Mouse (Mus musculus) 3T3-L1 (cell line): ENCODE measurements around the gene Nedd9.

Source experiments
- DNase-seq: peaks from one replicate; pipeline ENCODE4 v3.0.0-alpha.2; 2015; ENCODE audit warnings: low read depth, low spot score

The Nedd9 gene

GRCm38 (mm10) chr13:41456292-41457029 lies 30.7 kb downstream of the Nedd9 start:
- DNase-seq: no peak

GRCm38 (mm10) chr13:41453227-41454193 lies 33.7 kb downstream of the Nedd9 start:
- no peak for DNase-seq

DNA sequence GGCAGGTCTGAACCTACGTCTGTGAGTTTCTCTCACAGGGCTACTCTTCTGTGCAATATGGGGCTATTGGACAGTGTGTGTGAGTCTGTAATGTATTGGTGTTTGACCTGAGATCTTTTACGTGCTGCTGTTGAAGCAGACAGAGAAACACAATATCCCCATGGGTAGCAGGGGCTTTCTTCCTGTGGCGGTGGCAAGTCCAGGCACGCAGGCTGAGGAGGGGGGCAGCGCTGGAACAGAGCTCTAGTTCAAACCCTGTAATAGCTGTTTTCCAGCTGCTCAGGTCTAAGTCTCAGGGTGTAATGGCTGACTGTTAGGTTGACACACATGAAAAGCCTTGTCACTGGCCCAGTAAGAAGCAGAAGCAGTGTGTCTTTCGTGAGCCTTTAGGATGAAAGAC lies 36.3 kb downstream of the Nedd9 start:
- DNase-seq: no peak

DNA sequence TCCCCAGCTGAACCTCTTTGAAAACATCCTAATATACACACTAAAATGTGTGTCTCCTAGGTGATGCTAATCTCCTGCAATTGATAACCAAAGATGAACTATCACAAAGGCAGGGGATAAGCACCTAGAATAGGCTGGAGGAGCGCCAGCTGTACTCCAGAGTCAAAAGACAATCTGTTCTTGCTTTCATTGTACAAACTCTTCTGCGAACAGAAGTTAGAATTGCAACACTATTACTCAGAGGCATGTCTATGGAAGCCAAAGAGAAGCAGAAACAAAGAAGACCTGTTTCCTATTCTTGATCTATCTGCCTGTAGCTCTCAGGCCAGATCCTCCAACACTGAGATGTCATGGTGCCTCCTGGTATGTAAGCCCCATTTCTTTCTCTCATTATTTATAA lies 38.0 kb downstream of the Nedd9 start:
- no peak for DNase-seq

DNA sequence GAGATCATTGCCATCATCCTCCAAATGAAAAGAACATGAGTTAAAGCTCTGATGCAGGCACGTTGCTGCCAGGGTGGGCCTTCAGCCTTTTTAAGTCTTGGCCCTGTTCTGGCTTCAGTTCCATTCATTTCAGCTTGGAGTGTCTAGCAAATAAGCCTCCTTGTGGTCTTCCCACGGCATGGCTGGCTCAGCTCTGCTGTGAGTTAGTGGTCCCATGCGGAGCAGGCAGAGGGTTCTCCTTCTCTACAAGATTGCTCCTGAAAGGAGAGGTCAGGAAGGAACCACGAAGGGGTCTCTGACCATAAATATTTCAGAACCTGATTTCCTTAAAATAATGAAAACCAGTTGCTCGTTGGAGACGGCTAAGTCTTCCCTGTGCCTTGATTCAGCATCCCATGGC lies 40.0 kb downstream of the Nedd9 start:
- no peak for DNase-seq

DNA sequence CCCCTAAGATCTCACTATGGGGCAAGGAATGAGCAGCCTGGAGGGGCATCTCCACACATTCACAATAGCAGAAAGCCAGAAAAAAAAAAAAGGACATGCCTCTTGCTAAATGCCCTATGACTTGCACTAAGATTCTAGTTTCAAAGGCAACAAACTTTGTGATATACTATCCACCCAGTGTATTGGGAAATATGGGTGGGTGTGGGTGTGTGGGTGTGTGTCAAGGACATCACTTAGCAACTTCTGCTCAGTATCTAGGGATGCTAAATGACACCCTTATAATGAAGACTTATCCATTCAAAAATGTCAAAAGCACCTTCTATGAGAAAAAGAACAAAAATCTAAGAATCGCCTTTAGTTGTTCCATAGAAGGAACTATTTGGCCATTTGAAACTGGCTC lies 40.6 kb downstream of the Nedd9 start:
- DNase-seq: no peak

- DNase-seq: peak; percentile 57
Observed at GRCm38 (mm10) chr13:41445067-41445808, 41.9 kb downstream of the Nedd9 start.

- no peak for DNase-seq
Observed at GRCm38 (mm10) chr13:41444230-41444629, 42.9 kb downstream of the Nedd9 start.

DNA sequence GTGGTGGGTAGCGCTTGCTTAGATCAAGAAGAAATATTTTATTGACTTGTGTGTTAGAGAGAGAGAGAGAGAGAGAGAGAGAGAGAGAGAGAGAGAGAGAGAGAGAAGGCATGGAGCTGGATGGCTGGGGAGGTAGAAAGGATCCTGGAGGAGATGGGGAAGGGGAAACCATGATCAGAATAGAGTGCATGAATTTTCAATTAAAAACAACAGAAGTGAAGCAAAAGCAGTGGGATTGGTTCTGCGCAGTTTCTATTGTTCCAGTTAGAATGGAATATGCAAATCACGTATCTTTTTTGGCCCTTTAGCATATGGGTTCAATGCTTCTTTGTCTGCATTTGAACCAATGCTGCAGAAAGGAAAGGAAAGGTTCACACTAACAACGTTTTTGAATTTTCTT lies 45.0 kb downstream of the Nedd9 start:
- no peak for DNase-seq

DNA sequence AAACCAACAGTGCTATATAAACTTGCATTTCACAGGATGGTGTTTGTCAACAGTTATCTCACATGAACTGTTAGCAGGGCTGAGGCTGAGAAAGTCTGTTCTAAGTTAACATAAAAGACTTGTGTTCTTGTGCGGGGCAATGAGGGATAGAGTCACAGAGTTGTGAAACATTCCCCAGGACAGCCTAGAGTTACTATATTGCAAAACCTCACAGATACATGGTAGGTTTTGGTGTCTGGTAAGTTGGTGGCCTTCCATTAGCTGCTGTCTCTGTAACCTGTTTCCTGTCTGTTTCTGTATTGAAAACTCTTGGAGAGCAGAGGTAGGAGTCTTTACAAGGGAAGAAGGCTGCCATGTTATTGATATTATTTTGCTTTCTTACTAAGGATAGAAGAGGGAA lies 47.0 kb downstream of the Nedd9 start:
- DNase-seq: no peak

- peak; percentile 66 for DNase-seq
Observed at GRCm38 (mm10) chr13:41437390-41437789, 49.8 kb downstream of the Nedd9 start.

DNA sequence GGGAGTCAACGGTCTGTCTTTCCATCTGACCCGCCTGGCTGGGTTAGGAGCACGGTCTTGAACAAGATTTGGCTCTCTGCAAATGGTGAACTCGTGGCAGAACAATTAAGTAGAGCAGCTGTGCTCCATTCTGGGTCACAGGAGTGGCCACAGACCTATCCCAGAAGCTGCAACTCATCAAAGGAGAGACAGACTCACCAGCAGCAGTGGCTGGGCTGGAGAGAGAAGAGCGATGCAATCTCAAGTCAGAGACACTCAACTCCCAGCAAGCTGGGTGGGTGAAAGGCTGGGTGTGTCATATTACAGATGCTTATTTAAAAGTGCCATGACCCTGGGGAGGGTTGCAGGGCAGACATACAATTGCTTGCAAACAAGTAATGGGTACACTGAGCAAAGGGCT lies 50.4 kb downstream of the Nedd9 start:
- DNase-seq: peak; percentile 92

DNA sequence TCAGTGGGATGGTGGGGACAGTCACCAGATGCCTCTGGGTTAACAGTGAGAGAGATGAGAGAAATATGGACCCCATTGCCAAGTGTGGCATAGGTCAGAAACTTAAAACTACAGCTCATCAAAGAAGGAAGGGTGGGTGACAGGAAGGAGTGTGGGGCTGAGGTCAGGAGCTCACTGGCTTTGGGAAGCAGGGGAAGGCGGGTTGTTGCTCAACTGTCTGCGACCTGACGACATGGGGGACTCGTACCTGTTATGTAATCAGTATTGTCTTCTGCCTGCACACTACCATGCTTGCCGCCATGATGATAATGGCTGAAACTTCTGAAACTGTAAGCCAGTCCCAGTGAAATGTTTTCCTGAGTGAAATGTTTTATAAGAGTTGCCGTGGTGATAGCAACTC lies 54.0 kb downstream of the Nedd9 start:
- DNase-seq: no peak

GRCm38 (mm10) chr13:41431795-41432194 lies 55.4 kb downstream of the Nedd9 start:
- DNase-seq: peak; percentile 94

DNA sequence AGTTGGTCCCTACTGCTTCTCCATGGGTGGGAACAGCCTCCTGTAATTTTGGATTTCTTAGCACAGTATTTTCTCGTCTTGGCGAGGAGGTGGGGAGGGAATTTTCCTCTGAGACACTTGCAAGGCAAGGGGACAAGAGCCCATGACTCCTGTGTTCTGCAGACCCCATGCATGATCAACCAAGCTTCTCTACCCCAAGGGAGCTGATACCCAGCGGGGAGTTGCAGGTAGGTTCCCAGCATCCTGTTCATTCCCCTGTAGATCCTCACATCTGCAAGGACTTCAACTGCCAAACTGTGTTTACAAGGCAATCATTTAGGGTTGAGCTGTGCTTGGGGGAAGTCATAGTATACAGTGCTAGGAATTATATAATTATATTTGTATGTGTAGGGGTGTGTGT lies 60.1 kb downstream of the Nedd9 start:
- no peak for DNase-seq

- no peak for DNase-seq
Observed at GRCm38 (mm10) chr13:41423463-41424074, 63.6 kb downstream of the Nedd9 start.

DNA sequence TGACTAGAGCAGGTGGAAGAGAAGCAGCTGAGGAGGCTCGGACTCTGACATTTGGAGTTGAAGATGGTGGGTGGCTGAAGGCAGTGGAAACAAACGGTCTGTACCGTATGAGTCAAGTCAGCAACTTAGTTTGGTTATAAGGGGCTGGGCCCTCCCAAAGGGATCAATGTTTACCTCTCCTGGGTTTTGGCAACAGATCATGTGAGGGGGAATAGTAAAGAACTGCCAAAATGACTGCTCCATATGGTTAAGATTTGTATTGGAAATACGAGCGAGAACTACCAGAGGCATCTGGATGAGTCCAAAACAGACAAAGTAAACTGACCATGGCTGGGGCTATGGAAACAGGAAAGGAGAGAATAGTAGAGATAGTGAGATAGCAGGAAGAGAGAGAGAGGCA lies 64.6 kb downstream of the Nedd9 start:
- no peak for DNase-seq

GRCm38 (mm10) chr13:41420376-41420775 lies 66.8 kb downstream of the Nedd9 start:
- DNase-seq: no peak

DNA sequence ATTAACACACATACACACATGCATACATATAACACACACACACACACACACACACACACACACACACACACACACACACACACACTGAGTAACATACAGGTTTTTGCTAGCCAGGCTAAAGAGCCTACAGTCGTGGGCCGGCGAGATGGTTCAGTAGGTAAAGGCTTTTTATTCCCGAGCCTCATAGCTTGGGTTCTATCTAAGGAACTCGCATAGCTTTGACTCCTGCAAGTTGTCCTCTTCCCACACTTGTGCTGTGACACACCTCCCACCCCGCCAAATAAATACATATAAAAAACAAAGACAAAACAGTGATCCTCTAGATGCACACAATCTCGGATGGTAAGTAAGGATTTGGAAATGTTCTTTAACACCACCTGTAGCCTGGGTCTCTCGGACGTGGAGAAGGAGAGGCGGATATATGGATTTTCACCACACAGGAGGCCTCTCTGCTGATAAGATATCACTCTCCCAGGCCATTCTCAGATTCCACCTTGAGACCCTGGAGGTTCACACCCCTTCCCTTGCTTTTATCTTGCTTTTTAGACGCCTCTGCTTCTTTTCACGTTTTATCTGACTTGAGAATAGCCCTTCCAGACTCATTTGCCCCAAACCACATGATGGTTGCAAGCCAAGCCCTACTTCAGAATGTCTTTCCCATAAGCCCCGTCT lies 68.8 kb downstream of the Nedd9 start:
- no peak for DNase-seq

DNA sequence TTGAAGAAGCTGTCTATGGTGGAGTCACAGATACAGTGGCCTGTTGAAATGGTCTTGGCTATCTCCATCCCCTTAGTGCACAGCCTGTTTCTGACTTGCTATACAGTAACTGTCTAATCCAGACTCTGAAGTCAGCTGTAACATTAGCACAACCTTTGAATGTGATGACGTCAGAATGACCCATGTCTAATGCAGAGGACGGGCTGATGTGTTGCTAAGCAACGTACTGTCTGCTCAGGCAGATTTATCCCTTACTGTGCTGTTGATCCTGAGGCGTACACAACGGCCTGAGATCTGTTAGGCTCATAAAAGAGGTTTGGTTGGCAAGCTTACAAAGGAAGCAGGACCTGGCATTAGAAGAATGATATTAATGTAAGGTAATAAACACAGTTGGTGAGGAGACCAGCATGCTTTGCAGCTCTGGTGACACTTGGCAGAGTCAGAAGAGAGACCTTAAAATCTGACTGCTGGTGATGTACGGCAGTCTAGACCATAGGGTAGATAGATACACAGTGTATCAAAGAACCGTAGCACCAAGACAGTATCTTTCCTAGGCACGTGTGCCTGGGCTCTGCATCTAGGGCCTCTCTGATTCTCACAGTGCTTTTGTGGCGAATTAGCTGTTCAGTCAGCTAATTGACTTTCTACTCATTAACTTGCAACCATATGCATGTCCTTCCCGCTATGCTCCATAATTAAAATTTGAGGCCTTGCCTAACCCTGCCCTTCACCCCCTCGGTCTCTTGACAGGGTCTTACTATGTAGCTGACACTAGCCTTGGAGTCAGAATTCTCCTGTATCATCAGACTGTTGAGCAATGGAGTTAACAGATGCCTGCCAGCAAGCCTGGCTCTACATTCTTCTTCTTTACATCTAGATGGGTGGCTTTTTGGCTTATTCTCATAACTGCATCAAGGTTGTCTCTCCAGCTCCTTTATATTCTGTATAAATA lies 70.8 kb downstream of the Nedd9 start:
- DNase-seq: peak; percentile 16
